9 mouse cellular contexts compared by ENCODE assay signal in genomic region chr4:41631390-41631789, GRCm38 (mm10). TPM values are rescaled to one million over a fixed set of nuclear protein-coding genes. Genes with fewer than 3 reads are reported as not detected.
DNase-seq lines count a peak whose midpoint lies in the region; ATAC-seq lines count a peak whose summit lies in the region.
"Had no signal": no experiment of that assay in that cellular context is flagged by ENCODE, and none has a peak within 500 bp of the region (broad histone marks: within the 10 kb centered on the region; RNA-seq: fewer than 3 reads in every experiment).

No protein-coding gene starts in this region.

- H3K4me3 ChIP-seq in heart, embryonic 14.5 days (ENCODE audit: control insufficient read depth in 1 of 2, insufficient read depth in 1 of 2, low read depth in 1 of 2, low read length in 2 of 2): 0 out of 4 replicates have a peak overlapping the region, but pooled peaks of 1 of the 2 experiments have one; percentile 11
- no peak overlapping the region for H3K4me3 ChIP-seq in midbrain, embryonic 11.5 days (ENCODE audit: low read depth, low read length)

- peak overlapping the region; percentile 59 to 80 for H3K27ac ChIP-seq in heart, embryonic 14.5 days (replicated peaks in 1 of 2; ENCODE audit: control insufficient read depth in 1 of 2, insufficient read depth in 1 of 2, low read depth in 2 of 2, low read length in 2 of 2)
- H3K27ac ChIP-seq in midbrain, embryonic 11.5 days (ENCODE audit: low read depth, low read length): peak overlapping the region; percentile 64

- peak overlapping the region; percentile 31 for H3K9ac ChIP-seq in heart, embryonic 14.5 days (ENCODE audit: low read length)
- H3K9ac ChIP-seq in midbrain, embryonic 11.5 days (ENCODE audit: low read length): peak overlapping the region; percentile 41

- H3K36me3 ChIP-seq in heart, embryonic 14.5 days (ENCODE audit: control insufficient read depth, insufficient read depth, low read length): no peaks in the 10 kb centered on the region
- no peaks in the 10 kb centered on the region for H3K36me3 ChIP-seq in midbrain, embryonic 11.5 days (ENCODE audit: control insufficient read depth, insufficient read depth, low read length)

- H3K4me2 ChIP-seq in heart, embryonic 14.5 days (ENCODE audit: low read length): peak overlapping the region; percentile 43
- peak overlapping the region; percentile 28; the same call in 1 of the 2 replicates for H3K4me2 ChIP-seq in midbrain, embryonic 11.5 days

- DNase-seq in layer of hippocampus, adult 8-10 months (ENCODE audit: low spot score in 2 of 2): peak; percentile 38 to 62
- DNase-seq in layer of hippocampus, adult 11-12 months (ENCODE audit: low spot score): no peak
- peak; percentile 64 for DNase-seq in embryo, embryonic 10 days (ENCODE audit: low spot score)
- peak; percentile 62 for DNase-seq in kidney, postnatal 14 days
- DNase-seq in midbrain, embryonic 11.5 days (ENCODE audit: low spot score, missing footprints): peak; percentile 94
- no peak for DNase-seq in ovary, postnatal 10 days (ENCODE audit: low spot score)

- H3K4me1 ChIP-seq in heart, embryonic 14.5 days (ENCODE audit: control insufficient read depth in 2 of 2, insufficient read depth in 2 of 2, low read length in 2 of 2): peaks cover 31% of the 10 kb centered on the region in 2 experiments
- H3K4me1 ChIP-seq in midbrain, embryonic 11.5 days (ENCODE audit: control insufficient read depth, insufficient read depth, low read length): peaks cover 69% of the 10 kb centered on the region

- WGBS in heart, embryonic 14.5 days: 0% methylated on average over 11 of the region's 11 CpGs
- 1% methylated on average over 11 of the region's 11 CpGs for WGBS in midbrain, embryonic 11.5 days

- no peaks in the 10 kb centered on the region for H3K9me3 ChIP-seq in heart, embryonic 14.5 days (ENCODE audit: control insufficient read depth, low read length)
- no peaks in the 10 kb centered on the region for H3K9me3 ChIP-seq in midbrain, embryonic 11.5 days (ENCODE audit: control insufficient read depth, low read length)

- ATAC-seq in heart, embryonic 14.5 days (ENCODE audit: insufficient number of reproducible peaks, insufficient read depth, low FRiP score, low read depth): peak; percentile 66
- ATAC-seq in midbrain, embryonic 11.5 days (ENCODE audit: low FRiP score): peak; percentile 51
- no peak for ATAC-seq in CD4-positive, CD25-positive, alpha-beta regulatory T cell, adult 4 months

- H3K27me3 ChIP-seq in heart, embryonic 14.5 days (ENCODE audit: control insufficient read depth, insufficient read depth, low read length): no peaks in the 10 kb centered on the region
- H3K27me3 ChIP-seq in midbrain, embryonic 11.5 days (ENCODE audit: control insufficient read depth, insufficient read depth, low read length): no peaks in the 10 kb centered on the region; the same call in 1 of the 2 replicates

RNA-seq across cellular contexts. Expression of gene Enho, which starts 8.7 kb away (rescaled TPM):
- total RNA-seq in layer of hippocampus, adult 8-10 months (2022): 10 to 100 TPM; 51.7 to 56.4 (median 54.1) TPM
- 3.9 and 6.3 TPM in 2 replicates for polyA plus RNA-seq in heart, embryonic 14.5 days (2014; fragmentation: Nextera tagmentation; extraction: Ambion mirVana)
- 30.4 and 32.9 TPM in 2 replicates for polyA plus RNA-seq in midbrain, embryonic 11.5 days (2014; fragmentation: Nextera tagmentation; extraction: Ambion mirVana)
- polyA plus RNA-seq in CD4-positive, CD25-positive, alpha-beta regulatory T cell, adult 4 months (2017; shearing (Covaris generic)): not detected
- total RNA-seq: neutrophil, adult 5-6 weeks had no signal

Comparison
In these comparisons a context has a peak if more than half of its experiments do, and no peak if none do; other contexts are left out.
1. DNase-seq: peak in layer of hippocampus, adult 8-10 months (2 of 2), embryo, embryonic 10 days (single experiment), kidney, postnatal 14 days (single experiment) and midbrain, embryonic 11.5 days (single experiment); none in layer of hippocampus, adult 11-12 months (single experiment) and ovary, postnatal 10 days (single experiment).